Mouse (Mus musculus) erythroid progenitor cell, adult 5-6 weeks (primary cell): Measurements from ENCODE around the gene Cdh22. TPM values are rescaled to one million over a fixed set of nuclear protein-coding genes. Genes with fewer than 3 reads are reported as not detected.

Experiments
- ATAC-seq: replicated peaks from 2 replicates; pipeline ENCODE4 v1.8.0; 2016; ENCODE audit warnings: moderate number of reproducible peaks, mild to moderate bottlenecking, moderate TSS enrichment, inconsistent platforms; ENCODE audit not compliant: poor library complexity, low FRiP score, severe bottlenecking
- total RNA-seq, 2 experiments: library from RNA; stranded (forward) in 1 of 2; stranded (reverse) in 1 of 2; fragments of 150-400 nt in 1 of 2; fragments of 186-747, 209-891 nt in 1 of 2; gene quantifications; 2 replicates each; pipeline versions ENCODE4 v1.2.3 to v1.2.4; 2015 to 2017; ENCODE audit warnings: low replicate concordance in 2 of 2

Cdh22 gene
- total RNA-seq, 2 experiments from 2014 or later: not detected

DNA sequence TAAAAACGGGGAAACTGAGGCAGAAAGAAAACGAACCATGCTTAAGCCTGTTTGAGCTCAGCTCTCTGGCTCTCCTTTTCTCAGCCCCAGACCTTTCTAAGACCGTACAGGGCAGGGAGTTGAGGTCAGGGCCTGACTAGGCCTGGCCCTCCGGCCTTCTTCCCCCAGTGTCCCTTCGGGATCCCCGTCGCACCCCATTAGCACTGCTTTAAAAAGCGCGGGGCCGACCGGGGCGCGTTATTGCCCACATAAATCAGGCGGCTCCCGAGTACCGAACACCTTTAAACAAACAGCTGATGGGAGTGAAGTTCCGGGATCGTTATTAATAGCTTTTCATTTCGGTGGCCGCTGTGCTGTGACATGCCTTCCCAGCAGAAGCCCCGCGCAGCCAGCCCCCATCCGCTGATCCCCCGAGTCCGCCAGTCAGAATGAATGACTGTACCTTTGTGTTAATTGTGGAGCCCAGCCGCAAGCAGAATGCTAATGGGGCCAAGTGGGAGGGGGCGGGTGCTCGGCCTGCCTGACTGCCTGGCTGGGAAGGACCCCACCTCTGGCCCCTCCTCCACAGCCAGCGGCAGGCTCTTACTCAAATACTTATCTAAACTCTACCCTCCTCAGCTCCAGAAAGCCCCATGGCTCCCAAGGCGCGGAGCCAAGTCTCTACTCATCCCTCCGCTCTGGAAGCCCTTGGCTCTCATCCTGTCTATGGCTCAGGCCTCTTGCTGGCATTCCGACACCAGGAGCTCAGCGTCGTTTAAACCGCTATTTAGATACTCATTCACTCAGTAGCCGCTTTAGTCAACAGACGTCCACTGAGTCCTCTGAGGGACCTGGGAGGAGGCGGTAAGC, 19.3 kb downstream of the Cdh22 start:
- ATAC-seq: no peak

DNA sequence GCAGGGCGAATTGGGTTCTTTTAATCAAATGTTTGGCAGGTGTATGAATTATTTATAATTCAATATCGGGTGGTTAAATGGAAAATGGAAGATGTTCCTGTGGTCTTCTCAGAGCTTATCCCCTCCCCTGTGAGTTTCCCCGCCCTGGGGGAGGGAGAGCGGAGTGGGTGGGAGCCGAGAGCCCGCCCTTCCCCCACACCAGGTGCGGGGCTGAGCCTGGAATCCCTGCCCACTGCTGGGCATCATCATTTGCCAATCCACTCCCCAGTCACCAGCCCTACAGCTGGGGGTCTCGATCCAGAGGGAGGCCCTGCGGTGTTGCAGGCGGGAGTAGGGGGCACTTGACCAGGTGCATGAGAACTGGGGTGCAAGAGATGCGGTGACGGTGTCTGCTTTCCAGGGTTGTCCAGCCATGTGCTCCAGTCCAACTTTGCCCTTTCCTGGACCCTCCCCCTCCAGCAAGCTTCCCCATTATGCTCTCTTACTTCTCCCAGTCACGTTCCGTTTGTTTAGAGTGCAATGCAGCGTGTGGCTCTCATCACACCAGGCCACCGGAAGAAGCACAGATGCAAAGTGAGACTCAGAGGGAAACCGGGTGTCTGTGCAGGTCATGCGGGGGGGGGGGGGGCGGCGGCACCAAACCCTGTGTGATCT, 23.1 kb downstream of the Cdh22 start:
- ATAC-seq: no peak

DNA sequence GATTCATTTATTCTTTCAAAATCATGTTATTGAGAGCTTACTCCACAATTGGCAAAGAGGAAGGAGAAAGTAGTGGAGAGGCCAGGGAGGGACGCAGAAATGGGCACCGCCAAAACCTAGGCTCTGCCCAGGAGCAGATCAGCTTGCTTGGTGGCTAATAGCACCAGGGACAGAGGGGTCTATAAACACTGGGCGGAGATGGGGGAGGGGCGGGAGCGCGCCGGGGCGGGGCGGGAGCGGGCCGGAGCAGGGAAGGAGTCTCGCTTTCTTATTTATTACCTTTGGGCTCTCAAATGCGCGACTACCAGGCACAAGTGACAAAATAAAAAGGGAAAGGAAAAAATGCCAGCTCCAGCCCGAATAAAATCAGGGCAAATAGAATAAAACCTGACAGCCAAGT, 23.7 kb downstream of the Cdh22 start:
- no peak for ATAC-seq

DNA sequence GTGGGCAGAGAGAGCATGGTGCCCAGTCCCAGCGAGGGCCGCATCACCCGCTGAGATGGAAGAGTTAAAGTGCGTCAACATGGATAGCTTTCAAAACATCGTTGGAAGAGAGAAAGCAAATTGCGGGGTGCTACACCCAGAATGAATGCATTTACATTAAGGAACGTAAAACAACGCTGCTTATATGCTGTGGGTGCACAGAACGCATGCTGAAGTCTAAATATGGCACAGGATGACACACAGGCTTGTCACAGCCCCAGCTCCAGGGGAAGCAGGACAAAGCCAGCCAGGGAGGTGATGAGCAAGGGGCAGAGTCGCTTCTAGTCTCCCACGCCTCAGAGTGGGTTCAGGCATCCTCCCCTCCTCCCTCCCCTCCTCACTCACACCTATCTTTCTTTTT, 27.0 kb downstream of the Cdh22 start:
- ATAC-seq: no peak

DNA sequence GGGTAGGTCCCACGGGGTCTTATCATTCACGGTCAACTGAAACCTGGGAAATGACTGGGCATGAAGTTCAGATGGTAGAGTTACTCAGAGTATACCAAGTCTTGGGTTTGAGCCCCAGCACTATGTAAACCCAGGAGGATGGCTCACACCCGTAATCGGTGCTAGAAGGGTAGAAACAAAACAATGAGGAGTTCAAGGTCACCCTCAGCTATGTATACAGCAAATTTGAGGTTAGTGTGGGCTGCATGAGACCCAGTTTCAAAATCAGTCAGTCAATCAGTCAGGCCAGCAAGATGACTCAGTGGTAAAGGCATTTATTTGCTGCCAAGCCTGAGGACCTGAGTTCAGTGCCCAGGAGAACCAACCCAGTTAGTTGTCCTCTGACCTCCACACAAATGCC, 27.6 kb downstream of the Cdh22 start:
- no peak for ATAC-seq

DNA sequence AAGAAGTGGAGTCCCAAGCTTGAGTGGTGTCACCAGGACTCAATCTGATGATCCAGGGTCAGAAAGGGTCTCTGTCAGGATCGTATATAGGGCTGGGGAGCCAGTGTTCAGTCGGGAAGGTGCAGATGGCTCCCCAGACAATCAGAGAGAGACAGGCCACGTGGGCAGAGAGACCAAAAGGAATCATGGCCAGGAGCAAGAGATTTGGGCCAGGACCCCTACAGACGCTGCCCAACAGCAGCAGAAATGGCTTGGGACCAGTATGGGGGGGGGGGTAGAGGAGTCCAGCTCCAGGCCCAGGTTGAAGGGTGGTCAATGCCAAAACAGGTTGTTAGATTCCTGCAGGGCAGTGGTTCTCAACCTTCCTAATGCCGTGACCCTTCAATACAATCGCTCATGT, 29.2 kb downstream of the Cdh22 start:
- ATAC-seq: no peak

DNA sequence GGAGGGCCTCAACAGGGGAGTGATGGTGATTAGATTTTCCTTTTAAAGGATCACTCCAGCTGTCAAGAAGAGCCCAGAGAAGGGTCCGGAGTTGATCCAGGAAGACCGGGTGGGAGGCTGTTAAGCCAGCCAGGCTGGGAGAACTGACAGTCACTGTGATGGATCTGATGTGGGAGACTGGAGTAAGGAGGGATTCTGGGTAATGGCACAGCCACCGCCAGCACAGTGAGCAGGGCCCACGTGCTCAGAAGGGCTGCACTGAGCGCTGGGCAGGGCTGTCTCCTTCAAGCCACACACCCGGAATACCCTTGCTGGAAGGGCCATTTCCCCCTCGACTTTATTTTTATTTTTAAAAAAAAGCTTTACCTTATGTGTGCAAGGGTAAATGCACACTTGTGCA, 29.7 kb downstream of the Cdh22 start:
- no peak for ATAC-seq

DNA sequence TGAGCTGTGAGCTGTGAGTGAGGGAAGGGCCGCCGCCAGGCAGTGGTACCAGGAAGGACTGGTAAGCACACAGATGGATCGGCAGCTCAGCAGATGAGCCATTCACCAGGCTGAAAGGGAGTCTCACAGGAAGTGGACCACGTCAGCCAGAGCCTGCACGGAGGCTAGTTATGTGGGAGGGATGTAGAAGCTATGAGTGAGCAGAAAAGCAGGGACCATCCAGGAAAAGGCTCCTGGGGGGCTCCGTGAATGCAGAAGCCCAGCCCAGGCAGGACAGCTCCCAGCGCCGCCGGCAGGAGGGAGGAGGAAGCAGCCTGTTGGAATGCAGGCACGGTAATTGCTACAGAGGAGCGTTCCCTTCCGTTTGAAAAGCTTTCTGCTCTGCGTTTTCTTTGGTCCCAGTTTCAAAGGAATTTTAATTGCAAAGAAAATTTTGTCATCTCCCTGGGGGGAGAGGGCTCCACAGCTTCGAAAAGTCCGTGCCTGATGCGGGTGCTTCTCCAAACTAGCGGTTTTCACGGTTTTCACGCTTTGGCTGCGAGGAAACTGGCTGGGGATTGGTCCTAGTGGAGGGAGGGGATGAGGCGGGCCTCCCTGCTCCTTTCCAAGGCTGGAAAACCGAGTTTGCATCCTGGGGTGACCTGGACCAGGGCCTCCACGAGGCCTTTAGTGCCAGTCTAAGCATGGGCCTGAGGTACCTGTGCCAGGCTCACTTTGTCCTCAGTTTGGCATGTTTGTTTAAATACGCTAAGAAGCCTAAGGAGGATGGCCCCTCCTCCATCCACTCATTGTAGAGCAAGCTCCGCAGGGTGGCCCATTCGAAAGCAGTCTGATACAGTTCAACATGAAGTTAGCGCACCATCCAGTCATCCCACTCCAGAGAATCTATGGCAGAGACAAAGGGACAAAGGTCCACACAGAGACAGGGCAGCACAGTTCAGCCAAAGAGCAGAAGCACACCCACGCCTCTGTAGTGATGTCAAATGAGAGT, 32.6 kb downstream of the Cdh22 start:
- no peak for ATAC-seq

DNA sequence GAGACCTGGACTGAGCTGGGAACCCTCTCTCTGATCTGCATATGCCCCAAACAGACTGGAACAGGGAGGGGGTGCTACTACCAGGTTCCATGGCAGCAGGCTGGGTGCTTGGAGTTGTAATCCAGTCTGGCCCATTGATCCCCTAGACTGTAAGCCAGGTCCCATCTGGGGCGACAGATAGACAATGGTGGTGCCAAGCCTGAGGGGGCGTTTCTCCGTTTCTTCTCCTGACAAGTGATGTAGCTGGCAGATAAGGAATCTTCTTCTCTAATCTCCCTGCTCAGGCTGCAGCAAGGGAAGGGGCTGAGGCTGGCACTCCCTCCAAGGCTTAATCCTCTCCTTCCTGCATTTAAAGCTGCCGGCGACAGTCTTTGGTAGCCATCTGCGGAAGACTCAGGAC, 37.1 kb downstream of the Cdh22 start:
- ATAC-seq: no peak

DNA sequence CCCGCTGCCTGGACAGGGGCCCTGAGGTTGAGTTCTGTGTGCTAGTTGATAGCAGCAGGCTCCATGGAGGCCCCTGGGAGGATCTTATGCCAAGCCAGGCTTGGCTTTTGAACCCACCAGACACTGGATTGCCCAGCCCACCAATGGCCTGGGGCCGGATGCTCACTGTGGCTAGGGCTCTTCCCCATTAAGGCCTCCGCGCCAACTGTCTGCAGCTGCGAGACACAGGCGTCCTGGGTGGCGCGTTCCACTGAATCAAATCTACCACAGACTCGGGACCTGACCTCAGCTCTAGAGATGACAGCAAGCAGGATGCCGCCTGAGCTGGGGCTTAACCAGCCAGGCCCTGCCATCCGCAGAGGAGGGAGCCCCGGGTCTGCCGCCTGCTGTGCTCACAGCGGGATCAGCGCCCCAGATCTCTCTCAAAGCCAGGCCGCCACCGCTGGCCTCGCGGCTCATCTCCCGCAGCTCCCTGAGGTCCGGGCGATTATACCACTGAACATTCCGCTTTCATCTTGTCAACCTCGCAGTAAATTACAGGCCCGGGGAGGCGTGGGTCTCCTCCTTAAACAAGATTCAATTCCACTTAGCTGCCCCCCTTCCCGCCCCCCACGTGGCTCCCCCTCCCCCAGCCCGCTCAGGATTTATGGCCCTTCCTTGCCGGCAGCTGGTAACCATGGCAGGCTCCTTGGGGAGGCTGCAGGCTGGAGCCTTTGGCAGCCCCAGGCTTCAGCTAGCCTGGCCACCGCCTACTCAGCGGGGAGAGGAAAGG, 39.1 kb downstream of the Cdh22 start:
- ATAC-seq: no peak

DNA sequence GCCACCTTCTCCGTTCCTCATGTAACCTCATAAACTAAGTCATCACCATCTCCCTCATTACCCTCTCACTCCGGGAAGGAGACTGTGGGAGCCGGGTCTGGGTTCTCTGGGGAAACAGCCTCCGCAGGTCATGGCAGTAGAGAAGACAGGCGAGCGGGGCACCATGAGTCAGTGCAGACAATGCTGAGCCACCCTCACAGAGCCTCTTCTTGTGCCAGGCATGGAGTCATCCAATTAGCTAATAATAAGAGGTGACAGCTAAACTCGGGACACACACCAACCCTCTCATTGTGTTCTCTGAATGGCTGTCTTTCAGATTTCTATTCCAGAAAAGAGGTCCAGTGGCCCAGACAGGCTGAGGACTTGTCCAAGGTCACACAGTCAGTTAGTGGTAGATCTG, 43.2 kb downstream of the Cdh22 start:
- no peak for ATAC-seq

DNA sequence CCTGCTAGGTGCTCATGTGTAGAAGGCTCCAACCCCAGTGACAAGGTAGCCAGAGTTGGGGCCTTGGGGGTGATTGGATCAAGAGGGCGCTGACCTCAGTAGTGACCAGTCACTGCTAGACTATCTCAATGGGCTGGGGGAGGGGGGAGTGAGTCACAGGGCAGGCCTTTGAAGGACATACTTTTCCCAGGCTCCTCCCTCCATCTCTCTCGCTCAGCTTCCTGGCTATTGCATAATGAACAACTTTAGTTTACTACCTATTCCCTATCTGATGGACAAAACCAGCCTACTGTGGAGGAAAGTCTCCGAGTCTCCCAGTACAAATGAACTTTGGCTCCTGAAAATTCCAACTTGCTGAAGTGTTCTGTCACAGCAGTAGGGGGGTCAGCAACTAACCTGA, 45.1 kb downstream of the Cdh22 start:
- ATAC-seq: no peak

DNA sequence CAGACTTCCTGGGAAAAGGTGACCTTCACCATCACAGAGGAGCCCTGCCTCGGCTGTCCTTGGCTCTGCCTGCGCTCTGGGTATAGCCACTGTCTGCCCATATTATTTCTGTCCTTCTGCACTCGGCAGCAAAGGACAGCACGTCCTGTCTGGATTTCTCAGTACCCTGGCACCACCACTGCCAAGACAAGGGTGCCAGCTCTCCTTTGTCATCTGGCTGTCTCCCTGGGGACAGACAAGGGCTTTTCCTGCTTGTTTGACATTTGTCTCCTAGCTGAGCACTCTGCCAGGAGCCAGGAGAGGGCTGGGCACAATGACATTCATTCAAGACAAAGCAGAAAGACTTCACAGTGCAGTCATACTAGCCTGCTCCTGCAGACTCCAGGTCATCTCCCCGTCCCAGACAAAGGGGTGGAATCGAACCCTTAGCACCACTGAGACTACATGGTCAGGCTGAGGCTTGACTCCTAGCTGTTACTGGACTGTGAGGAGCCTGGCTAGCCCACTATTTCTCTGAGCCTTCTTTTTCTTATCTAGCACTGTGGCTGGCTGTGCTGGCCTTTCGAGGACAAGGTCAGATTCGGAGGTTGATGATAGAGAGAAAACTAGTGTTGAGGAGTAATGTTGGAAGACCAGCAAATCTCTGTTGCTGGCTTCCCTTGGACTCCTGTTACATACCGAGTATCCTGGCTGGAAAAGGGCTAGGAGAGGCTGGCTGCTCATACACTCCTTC, 46.8 kb downstream of the Cdh22 start:
- ATAC-seq: no peak

DNA sequence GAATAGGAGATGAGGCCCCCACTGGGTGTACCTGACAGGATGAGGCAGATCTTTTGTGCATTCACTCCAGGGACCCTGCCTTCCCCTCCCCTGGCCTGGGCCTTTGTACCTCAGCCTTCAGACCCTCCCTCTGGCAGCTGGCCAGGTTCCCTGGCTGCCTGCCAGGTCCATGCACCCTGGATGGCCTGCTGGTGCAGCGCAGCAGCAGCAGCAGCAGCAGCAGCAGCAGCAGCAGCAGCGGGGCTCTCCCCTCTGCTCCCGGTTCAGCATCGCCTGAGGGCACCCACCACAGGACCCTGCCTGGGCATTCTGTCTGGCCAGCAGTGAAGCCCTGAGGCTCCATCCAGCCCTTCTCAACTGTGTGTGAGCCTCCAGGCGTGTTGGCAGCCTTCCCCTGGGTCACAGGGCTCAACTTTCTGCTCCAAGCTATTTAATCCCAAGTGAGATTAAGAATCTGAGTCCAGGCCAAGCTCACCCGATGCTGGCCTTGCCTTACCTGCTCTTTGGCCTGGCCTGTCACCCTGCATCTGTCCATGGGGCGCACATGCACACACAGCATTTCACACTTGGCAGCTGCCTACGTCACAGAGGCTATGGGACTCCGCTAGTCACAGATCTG, 50.5 kb downstream of the Cdh22 start:
- no peak for ATAC-seq

DNA sequence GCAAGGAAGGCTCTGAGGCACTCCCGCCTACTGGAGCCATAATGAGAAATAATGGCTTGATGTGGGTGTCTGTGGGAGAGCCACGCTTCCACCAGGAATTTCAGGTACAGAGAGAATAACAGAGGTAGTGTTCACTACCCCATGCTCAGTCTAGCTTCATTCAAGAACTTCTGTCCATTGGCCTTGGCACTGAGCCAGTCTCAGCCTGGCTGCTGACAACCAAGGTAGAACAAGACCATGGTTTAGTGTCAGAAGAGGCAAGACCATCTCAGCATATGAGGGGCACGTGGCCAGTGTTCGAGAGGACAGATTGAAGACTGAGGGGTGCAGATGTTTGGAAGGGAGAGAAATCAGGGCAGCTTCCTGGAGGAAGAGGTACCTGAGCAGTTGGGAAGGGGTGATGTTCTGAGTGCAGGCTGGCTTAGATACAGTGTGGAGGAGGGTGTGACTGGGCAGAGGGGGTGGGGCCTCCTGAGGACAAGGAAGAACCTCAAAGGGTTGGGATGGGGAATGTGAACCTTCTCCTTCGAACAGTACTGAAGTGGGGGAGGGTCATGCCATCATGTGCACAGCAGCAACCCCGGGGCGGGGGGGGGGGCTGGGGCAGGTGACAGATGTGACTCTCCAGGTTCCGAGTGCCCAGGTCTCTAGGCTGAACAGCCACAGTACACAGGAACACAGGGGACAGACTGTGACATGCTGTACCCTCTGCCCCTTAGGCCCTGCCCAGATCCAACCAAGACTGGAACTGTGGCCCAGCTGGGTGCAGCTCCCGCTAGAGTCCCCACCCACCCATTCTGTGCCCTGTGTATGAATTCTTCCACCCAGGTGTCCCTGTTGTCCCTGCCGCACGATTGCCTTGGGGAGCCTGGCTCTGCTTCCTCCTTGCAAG, 52.3 kb downstream of the Cdh22 start:
- ATAC-seq: no peak

DNA sequence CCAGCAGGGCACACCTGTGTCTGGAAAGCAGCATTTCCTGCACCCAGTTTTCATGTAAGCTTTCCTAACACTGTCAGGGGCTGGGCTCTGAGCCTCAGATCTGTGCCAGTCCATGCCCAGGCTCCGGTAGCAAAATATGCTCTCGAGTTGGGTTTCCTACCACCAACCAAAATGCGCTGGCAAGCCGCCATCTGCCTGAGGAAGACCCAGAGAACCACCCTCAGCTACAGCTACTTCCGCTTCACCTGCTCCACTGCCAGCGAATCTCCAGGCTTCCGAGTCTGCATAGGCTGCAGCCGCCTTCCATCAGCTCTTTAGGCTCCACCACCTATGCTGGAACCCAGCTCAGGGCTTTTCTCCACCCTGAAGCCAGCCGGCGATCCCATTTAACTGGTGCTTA, 55.4 kb downstream of the Cdh22 start:
- no peak for ATAC-seq

DNA sequence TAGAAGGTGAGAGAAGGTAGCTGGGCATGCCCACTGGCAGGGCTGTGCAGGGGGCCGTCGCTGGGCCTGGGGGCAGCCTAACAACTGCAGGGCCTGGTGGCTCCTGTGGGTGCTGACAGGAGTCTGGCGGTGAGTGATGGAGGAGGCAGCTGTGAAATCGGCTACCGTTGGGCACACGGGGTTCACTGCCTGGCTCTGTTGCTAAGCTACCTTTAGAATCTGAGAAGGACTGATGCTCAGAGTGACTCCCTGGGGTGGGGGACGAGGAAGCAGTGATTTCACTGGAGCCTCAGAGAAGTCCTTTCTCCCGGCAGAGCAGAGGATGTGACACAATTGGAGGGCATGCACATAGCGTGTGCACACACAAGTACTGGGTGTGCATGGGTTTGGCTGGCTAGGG, 57.7 kb downstream of the Cdh22 start:
- ATAC-seq: no peak
